In genomic region chr9:44231609-44232008, GRCm38 (mm10) we compare ENCODE assay signal across 1 mouse cellular context.
TF ChIP-seq lines count a peak whose summit lies in the region.

No protein-coding gene starts in this region.

TF ChIP-seq in CH12.LX, 34 proteins besides CTCF, POLR2A, EP300 and RAD21 (continued from another document):
- no peak for TF ChIP-seq SIN3A (IDR thresholded peaks at IDR 0.05; ENCODE audit: low read length)
- no peak for TF ChIP-seq PAX5 (IDR thresholded peaks at IDR 0.05; ENCODE audit: low read length)
- no peak for TF ChIP-seq NRF1 (IDR thresholded peaks at IDR 0.05; ENCODE audit: low read depth, low read length)
- no peak for TF ChIP-seq ZKSCAN1 (IDR thresholded peaks at IDR 0.05; ENCODE audit: borderline replicate concordance, low read depth, low read length)
- no peak for TF ChIP-seq ETS1 (conservative IDR thresholded peaks at IDR 0.05; ENCODE audit: low read depth, low read length)
- no peak for TF ChIP-seq POLR2AphosphoS2 (IDR thresholded peaks at IDR 0.05; ENCODE audit: low read depth, low read length)
- no peak for TF ChIP-seq SMC3 (IDR thresholded peaks at IDR 0.05; ENCODE audit: low read depth, low read length)
- TF ChIP-seq MAFK (IDR thresholded peaks at IDR 0.05; ENCODE audit: insufficient replicate concordance, low read length), result no peak
